Mouse (Mus musculus) myocyte (in vitro differentiated cells): Measurements from ENCODE around the gene Atp5b. TPM values are rescaled to one million over a fixed set of nuclear protein-coding genes. Genes with fewer than 3 reads are reported as not detected.

ENCODE experiments used
- H3K27me3 ChIP-seq: one replicate; pipeline ENCODE4 v1.6.1; 2011; ENCODE audit not compliant: control insufficient read depth, insufficient read depth, insufficient read length
- H3K36me3 ChIP-seq: one replicate; pipeline ENCODE4 v1.6.1; 2011; ENCODE audit not compliant: control insufficient read depth, insufficient read depth
- H3K4me2 ChIP-seq: one replicate; pipeline ENCODE4 v1.6.1; 2011; ENCODE audit warnings: low read depth, control low read depth
- H3K4me3 ChIP-seq: one replicate; pipeline ENCODE4 v1.5.1; 2011; ENCODE audit warnings: mild to moderate bottlenecking, control low read depth, moderate library complexity
- H3K79me2 ChIP-seq: one replicate; pipeline ENCODE4 v1.6.1; 2011; ENCODE audit not compliant: control insufficient read depth, insufficient read depth
- H3ac ChIP-seq: one replicate; pipeline ENCODE4 v1.6.1; 2011; ENCODE audit not compliant: control insufficient read depth, insufficient read length
- CEBPB ChIP-seq: IDR thresholded peaks from 2 replicates; pipeline ENCODE4 v1.6.1; 2011; ENCODE audit warnings: mild to moderate bottlenecking, moderate library complexity; ENCODE audit not compliant: poor library complexity, insufficient read depth, severe bottlenecking
- E2F4 ChIP-seq: IDR thresholded peaks from one replicate; pipeline ENCODE4 v1.6.1; 2011; ENCODE audit warnings: mild to moderate bottlenecking, control low read depth, moderate library complexity; ENCODE audit not compliant: insufficient read depth
- MAX ChIP-seq: IDR thresholded peaks from one replicate; pipeline ENCODE4 v1.6.1; 2011; ENCODE audit warnings: low read depth, mild to moderate bottlenecking, control low read depth
- MYOD1 ChIP-seq, 3 experiments: IDR thresholded peaks; one replicate each; pipeline ENCODE4 v1.6.1; 2011; ENCODE audit warnings: control low read depth in 2 of 3, low read depth in 2 of 3, mild to moderate bottlenecking in 2 of 3, moderate library complexity in 1 of 3; ENCODE audit not compliant: insufficient read length in 2 of 3, control insufficient read depth in 1 of 3
- MYOG ChIP-seq, 3 experiments: IDR thresholded peaks; one replicate each; pipeline ENCODE4 v1.6.1; 2011; ENCODE audit warnings: control low read depth in 2 of 3, low read depth in 2 of 3, mild to moderate bottlenecking in 2 of 3; ENCODE audit not compliant: insufficient read length in 2 of 3, control insufficient read depth in 1 of 3, insufficient read depth in 1 of 3
- POLR2A ChIP-seq: IDR thresholded peaks from one replicate; pipeline ENCODE4 v1.6.1; 2011; ENCODE audit warnings: low read depth, mild to moderate bottlenecking, control low read depth, moderate library complexity; ENCODE audit not compliant: insufficient read length
- POLR2AphosphoS2 ChIP-seq: IDR thresholded peaks from one replicate; pipeline ENCODE4 v1.6.1; 2011; ENCODE audit warnings: low read depth, control low read depth; ENCODE audit not compliant: insufficient read length
- REST ChIP-seq: IDR thresholded peaks from one replicate; pipeline ENCODE4 v1.6.1; 2011; ENCODE audit warnings: mild to moderate bottlenecking, control low read depth, moderate library complexity; ENCODE audit not compliant: insufficient read depth, insufficient read length
- SRF ChIP-seq: IDR thresholded peaks from one replicate; pipeline ENCODE4 v1.6.1; 2011; ENCODE audit warnings: low read depth; ENCODE audit not compliant: control insufficient read depth, insufficient read length
- TCF12 ChIP-seq: IDR thresholded peaks from one replicate; pipeline ENCODE4 v1.6.1; 2011; ENCODE audit warnings: mild to moderate bottlenecking, control low read depth; ENCODE audit not compliant: poor library complexity, insufficient read depth, severe bottlenecking
- TCF3 ChIP-seq: IDR thresholded peaks from one replicate; pipeline ENCODE4 v1.6.1; 2011; ENCODE audit warnings: low read depth, control low read depth; ENCODE audit not compliant: insufficient read length
- USF1 ChIP-seq: IDR thresholded peaks from one replicate; pipeline ENCODE4 v1.6.1; 2011; ENCODE audit warnings: low read depth, mild to moderate bottlenecking, control low read depth, moderate library complexity
- polyA plus RNA-seq: library from polyadenylated mRNA; unstranded; fragments of >200 nt; fragmentation: generic; extraction: Trizol; gene quantifications from one replicate; pipeline ENCODE4 v1.2.1, GENCODE M21; 2012; ENCODE audit warnings: missing spikeins

Atp5b gene
- polyA plus RNA-seq, 1 experiment: 3,270 TPM

DNA sequence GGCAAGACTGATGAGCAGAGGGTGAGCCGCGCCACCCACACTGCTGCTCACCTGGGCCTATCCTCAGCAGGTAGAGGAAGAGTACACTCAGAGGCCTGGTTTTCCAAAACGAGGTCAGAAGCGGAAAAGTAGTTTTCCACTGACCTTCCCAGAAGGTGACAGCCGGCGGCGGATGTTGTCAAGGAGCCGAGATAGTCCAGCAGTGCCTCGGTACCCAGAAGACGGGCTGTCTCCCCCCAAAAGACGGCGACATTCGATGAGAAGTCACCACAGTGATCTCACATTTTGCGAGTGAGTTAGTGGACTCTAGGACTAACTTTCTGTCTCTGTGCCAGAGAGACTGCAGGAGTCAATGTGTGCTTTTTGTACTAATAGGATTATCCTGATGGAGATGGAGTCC is 42.9 kb downstream of the Atp5b start:
- Histone ChIP-seq H3K36me3 (peaks cover 76% of the 10 kb centered on the region), H3K79me2 (no peaks in the 10 kb centered on the region), H3ac (no peak overlapping the region), H3K4me3 (no peak overlapping the region), H3K27me3 (no peaks in the 10 kb centered on the region), H3K4me2 (no peak overlapping the region)
- TF ChIP-seq POLR2AphosphoS2 (peak; percentile 57), E2F4 (no peak)

DNA sequence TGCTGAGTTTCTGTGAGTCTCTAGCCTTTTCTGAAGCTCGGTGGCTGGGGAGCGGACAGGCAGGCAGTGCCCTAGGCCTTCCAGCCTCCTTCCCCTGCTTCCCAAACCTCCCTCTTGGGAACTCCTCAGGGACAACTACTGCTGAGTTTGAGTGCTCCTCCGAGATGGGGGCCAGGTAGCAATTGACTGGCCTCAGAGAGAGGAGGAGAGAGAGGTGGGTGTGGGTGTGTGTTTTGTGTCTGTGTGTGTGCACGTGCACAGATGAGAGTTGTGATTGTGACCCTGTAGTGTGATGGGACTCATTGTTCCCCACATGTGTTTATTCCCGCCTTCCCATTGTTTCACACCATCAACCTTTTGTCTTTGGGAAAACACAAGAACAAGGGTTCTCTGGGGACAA is 44.4 kb downstream of the Atp5b start:
- peaks cover 70% of the 10 kb centered on the region for H3K36me3 ChIP-seq
- H3K79me2 ChIP-seq: no peaks in the 10 kb centered on the region
- no peaks in the 10 kb centered on the region for H3K27me3 ChIP-seq
- H3ac ChIP-seq: no peak overlapping the region
- H3K4me2 ChIP-seq: no peak overlapping the region
- TF ChIP-seq MAX (no peak), POLR2A (peak; percentile 17), TCF12 (no peak), SRF (no peak), E2F4 (no peak), TCF3 (no peak), CEBPB (no peak), USF1 (no peak), MYOD1 (IDR thresholded peaks at IDR 0.05; ENCODE audit: control insufficient read depth in 1 of 3, insufficient read length in 2 of 3, low read depth in 2 of 3) (no peak), MYOG (IDR thresholded peaks at IDR 0.05; ENCODE audit: control insufficient read depth in 1 of 3, insufficient read depth in 1 of 3, insufficient read length in 2 of 3, low read depth in 2 of 3) (no peak), POLR2AphosphoS2 (peak; percentile 65)
- no peak overlapping the region for H3K4me3 ChIP-seq

DNA sequence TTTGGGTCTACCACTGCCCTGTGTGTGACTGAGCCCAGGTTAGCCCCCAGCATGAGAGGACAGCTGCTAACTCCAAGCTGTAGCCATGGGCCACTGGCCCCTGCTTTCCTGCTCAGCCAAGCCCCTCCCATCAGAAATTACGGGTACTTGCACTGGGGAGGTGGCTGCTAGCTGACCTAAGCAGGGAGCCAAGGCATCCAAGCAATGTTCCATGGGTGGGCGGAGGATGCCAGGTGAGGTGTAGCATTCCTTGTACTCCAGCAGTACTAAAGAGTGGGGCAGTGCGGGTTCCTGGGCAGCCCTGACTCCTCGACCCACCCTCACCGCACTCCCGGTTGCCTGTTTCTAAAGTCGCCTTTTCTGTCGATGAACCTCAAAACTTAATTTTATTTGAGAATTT is 45.1 kb downstream of the Atp5b start:
- no peaks in the 10 kb centered on the region for H3K27me3 ChIP-seq
- no peak overlapping the region for H3ac ChIP-seq
- H3K4me2 ChIP-seq: no peak overlapping the region
- H3K79me2 ChIP-seq: no peaks in the 10 kb centered on the region
- no peak overlapping the region for H3K4me3 ChIP-seq
- no peak for TF ChIP-seq MAX
- TF ChIP-seq USF1: no peak
- no peak for TF ChIP-seq TCF12
- no peak for TF ChIP-seq MYOG (IDR thresholded peaks at IDR 0.05; ENCODE audit: control insufficient read depth in 1 of 3, insufficient read depth in 1 of 3, insufficient read length in 2 of 3, low read depth in 2 of 3)
- no peak for TF ChIP-seq POLR2A
- TF ChIP-seq TCF3: no peak
- TF ChIP-seq REST: no peak
- no peak for TF ChIP-seq SRF
- no peak for TF ChIP-seq POLR2AphosphoS2
- TF ChIP-seq E2F4: no peak
- TF ChIP-seq MYOD1 (IDR thresholded peaks at IDR 0.05; ENCODE audit: control insufficient read depth in 1 of 3, insufficient read length in 2 of 3, low read depth in 2 of 3): no peak
- no peak for TF ChIP-seq CEBPB
- peaks cover 70% of the 10 kb centered on the region for H3K36me3 ChIP-seq

DNA sequence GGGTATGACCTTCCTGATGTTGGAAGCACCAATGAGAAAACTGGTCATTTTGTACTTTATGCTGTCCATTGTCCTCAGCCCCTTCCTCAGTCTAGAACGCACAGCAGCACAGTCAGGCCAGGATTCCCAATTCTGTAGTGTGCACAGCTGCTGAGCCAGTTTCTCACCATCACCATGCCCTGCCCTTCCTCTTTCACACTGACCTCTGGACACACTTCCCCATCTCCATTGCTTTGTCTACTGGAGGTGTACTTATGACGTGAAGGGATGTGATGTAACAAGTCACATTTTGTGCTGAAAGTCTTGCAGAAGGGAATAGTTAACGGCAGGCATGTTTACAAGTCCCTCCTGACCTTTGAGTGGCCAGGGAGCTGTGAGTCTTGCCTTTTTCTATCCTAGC is 48.2 kb downstream of the Atp5b start:
- H3K4me3 ChIP-seq: no peak overlapping the region
- H3K36me3 ChIP-seq: peaks cover 57% of the 10 kb centered on the region
- H3K4me2 ChIP-seq: no peak overlapping the region
- H3ac ChIP-seq: no peak overlapping the region
- H3K27me3 ChIP-seq: no peaks in the 10 kb centered on the region
- no peak for TF ChIP-seq E2F4
- TF ChIP-seq POLR2AphosphoS2: no peak
- no peak for TF ChIP-seq MYOG (IDR thresholded peaks at IDR 0.05; ENCODE audit: control insufficient read depth in 1 of 3, insufficient read depth in 1 of 3, insufficient read length in 2 of 3, low read depth in 2 of 3)
- no peaks in the 10 kb centered on the region for H3K79me2 ChIP-seq

DNA sequence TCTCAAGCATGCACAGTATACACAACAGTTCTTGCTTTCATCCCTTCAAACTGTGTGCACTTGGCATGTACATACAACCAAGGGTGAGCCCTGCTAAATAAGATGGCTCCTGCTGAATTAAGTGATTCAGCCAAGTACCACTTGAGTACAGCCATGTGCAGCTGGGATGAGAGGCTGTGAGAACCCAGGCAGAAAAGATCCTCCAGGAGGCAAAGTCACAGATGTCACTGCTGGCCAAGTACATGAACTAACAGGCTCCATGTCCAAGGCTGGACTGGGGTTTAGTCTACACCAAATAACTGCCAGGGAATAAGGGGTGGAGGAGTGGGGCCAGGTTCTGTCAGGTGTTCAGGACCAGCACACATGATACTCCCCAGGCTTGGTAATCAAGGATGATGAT is 48.7 kb downstream of the Atp5b start:
- Histone ChIP-seq H3K4me2 (no peak overlapping the region), H3ac (no peak overlapping the region), H3K4me3 (no peak overlapping the region), H3K79me2 (no peaks in the 10 kb centered on the region), H3K36me3 (peaks cover 52% of the 10 kb centered on the region), H3K27me3 (no peaks in the 10 kb centered on the region)
- TF ChIP-seq SRF (no peak), USF1 (no peak), MYOD1 (IDR thresholded peaks at IDR 0.05; ENCODE audit: control insufficient read depth in 1 of 3, insufficient read length in 2 of 3, low read depth in 2 of 3) (no peak), POLR2A (no peak), REST (no peak), TCF3 (no peak), CEBPB (no peak), MYOG (IDR thresholded peaks at IDR 0.05; ENCODE audit: control insufficient read depth in 1 of 3, insufficient read depth in 1 of 3, insufficient read length in 2 of 3, low read depth in 2 of 3) (no peak), E2F4 (no peak), TCF12 (no peak), MAX (no peak), POLR2AphosphoS2 (no peak)
